Mouse (Mus musculus) C2C12 (cell line): ENCODE data around the gene Degs2. TPM values are rescaled to one million over a fixed set of nuclear protein-coding genes. Genes with fewer than 3 reads are reported as not detected.

Source experiments
- H3K27me3 ChIP-seq: one replicate; pipeline ENCODE4 v1.6.1; 2011; ENCODE audit not compliant: control insufficient read depth, insufficient read depth, insufficient read length
- H3K36me3 ChIP-seq: one replicate; pipeline ENCODE4 v1.6.1; 2011; ENCODE audit not compliant: control insufficient read depth, insufficient read depth
- H3K4me3 ChIP-seq: one replicate; pipeline ENCODE4 v1.5.1; 2011; ENCODE audit warnings: mild to moderate bottlenecking, control low read depth; ENCODE audit not compliant: poor library complexity, insufficient read depth, severe bottlenecking
- H3K79me2 ChIP-seq: one replicate; pipeline ENCODE4 v1.6.1; 2011; ENCODE audit not compliant: control insufficient read depth, insufficient read depth
- H3K79me3 ChIP-seq: one replicate; pipeline ENCODE4 v1.6.1; 2011; ENCODE audit warnings: low read depth, control low read depth
- H3ac ChIP-seq: one replicate; pipeline ENCODE3; 2011; ENCODE audit warnings: low read depth; ENCODE audit not compliant: control insufficient read depth, insufficient read length
- CEBPB ChIP-seq: IDR thresholded peaks from one replicate; pipeline ENCODE4 v1.6.1; 2011; ENCODE audit warnings: low read depth, mild to moderate bottlenecking, control low read depth, moderate library complexity
- CTCF ChIP-seq: IDR thresholded peaks from one replicate; pipeline ENCODE4 v1.5.1; 2011; ENCODE audit not compliant: control insufficient read depth, insufficient read depth, insufficient read length
- FOSL1 ChIP-seq: IDR thresholded peaks from one replicate; pipeline ENCODE4 v1.8.0; 2011; ENCODE audit warnings: mild to moderate bottlenecking, low read length; ENCODE audit not compliant: poor library complexity, insufficient read depth, severe bottlenecking
- MAX ChIP-seq: IDR thresholded peaks from one replicate; pipeline ENCODE4 v1.6.1; 2011; ENCODE audit warnings: mild to moderate bottlenecking, control low read depth
- MYOD1 ChIP-seq: IDR thresholded peaks from one replicate; pipeline ENCODE4 v1.6.1; 2011; ENCODE audit warnings: low read depth; ENCODE audit not compliant: control insufficient read depth, insufficient read length
- MYOG ChIP-seq: IDR thresholded peaks from one replicate; pipeline ENCODE4 v1.6.1; 2011; ENCODE audit not compliant: control insufficient read depth, insufficient read length; ENCODE audit errors: extremely low read depth
- USF1 ChIP-seq: IDR thresholded peaks from one replicate; pipeline ENCODE4 v1.6.1; 2011; ENCODE audit warnings: low read depth, mild to moderate bottlenecking, control low read depth, moderate library complexity
- long read RNA-seq, 2 experiments: library from polyadenylated mRNA; unstranded; transcript quantifications; one replicate each; pipeline ENCODE4 v2.0.0; 2019 to 2020
- polyA plus RNA-seq: library from polyadenylated mRNA; unstranded; fragments of >200 nt; fragmentation: generic; extraction: Trizol; gene quantifications from one replicate; pipeline ENCODE4 v1.2.1, GENCODE M21; 2012; ENCODE audit warnings: missing spikeins

The Degs2 gene
- 0.22 TPM for polyA plus RNA-seq
- long read RNA-seq, experiment 1: 0 reads
- long read RNA-seq, experiment 2: 0 reads

GRCm38 (mm10) chr12:108702185-108702584, at the start of gene Degs2:
Degs2 (minus strand) TSS chr12:108702315.
- TF ChIP-seq MAX (no peak), USF1 (no peak), MYOD1 (no peak), FOSL1 (no peak), MYOG (no peak), CTCF (no peak), CEBPB (no peak)
- Histone ChIP-seq H3K36me3 (no peaks in the 10 kb centered on the region), H3K27me3 (peaks cover 39% of the 10 kb centered on the region), H3K79me2 (no peaks in the 10 kb centered on the region), H3K4me3 (no peak within 1 kb of the TSS), H3ac (no peak within 1 kb of the TSS), H3K79me3 (no peaks in the 10 kb centered on the region)

DNA sequence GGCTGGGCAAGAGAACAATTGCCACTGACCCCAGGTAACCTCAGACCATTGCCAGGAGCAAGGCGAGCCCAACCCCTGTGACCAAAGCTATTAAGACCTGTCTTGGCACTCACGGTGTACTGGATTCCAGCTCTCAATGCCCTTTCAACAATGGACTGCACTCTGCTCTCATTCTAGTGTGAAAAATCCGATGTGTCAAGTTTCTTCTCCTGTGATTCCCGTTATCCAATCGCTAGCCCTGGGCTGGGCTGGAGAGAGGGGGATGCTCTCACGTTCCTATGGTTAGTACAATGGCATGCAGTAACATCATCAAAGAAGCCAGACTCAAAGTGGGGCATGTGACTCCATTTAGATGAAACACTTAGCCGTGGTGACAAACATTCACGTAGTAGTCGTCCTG, 49.7 kb upstream of the Degs2 start:
- peaks cover 8% of the 10 kb centered on the region for H3K27me3 ChIP-seq
- no peak overlapping the region for H3ac ChIP-seq
- no peaks in the 10 kb centered on the region for H3K79me3 ChIP-seq
- H3K79me2 ChIP-seq: no peaks in the 10 kb centered on the region
- H3K4me3 ChIP-seq: no peak overlapping the region
- H3K36me3 ChIP-seq: no peaks in the 10 kb centered on the region
- TF ChIP-seq CEBPB: no peak
- TF ChIP-seq USF1: peak; percentile 61

DNA sequence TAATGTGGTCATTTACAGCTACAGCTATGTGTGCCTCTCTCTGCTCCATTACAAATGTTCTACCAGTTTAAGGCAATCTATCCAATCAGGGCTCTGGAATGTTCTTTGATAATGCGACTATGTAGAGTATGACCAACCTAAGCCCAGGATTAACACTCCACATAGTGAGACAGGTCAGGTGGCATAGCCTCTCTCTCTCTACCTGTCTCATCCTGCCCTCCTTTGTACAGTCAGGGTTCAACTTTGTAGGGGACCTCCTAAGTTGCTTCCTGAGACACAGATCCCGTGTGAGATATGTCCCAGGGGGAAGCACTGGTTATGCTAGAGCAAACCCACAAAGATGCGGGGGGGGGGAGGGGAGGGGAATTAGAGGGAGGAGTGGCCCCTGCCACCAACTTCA, 48.1 kb upstream of the Degs2 start:
- H3K4me3 ChIP-seq: no peak overlapping the region
- H3K79me3 ChIP-seq: no peaks in the 10 kb centered on the region
- H3K79me2 ChIP-seq: no peaks in the 10 kb centered on the region
- H3K27me3 ChIP-seq: peaks cover 8% of the 10 kb centered on the region
- no peaks in the 10 kb centered on the region for H3K36me3 ChIP-seq
- no peak for TF ChIP-seq MAX
- TF ChIP-seq MYOG: no peak
- TF ChIP-seq MYOD1: no peak
- TF ChIP-seq USF1: no peak
- no peak for TF ChIP-seq CTCF
- TF ChIP-seq FOSL1: no peak
- no peak for TF ChIP-seq CEBPB
- H3ac ChIP-seq: no peak overlapping the region

GRCm38 (mm10) chr12:108749454-108749853, 47.3 kb upstream of the Degs2 start:
- Histone ChIP-seq H3K27me3 (peaks cover 8% of the 10 kb centered on the region), H3K79me3 (no peaks in the 10 kb centered on the region)

DNA sequence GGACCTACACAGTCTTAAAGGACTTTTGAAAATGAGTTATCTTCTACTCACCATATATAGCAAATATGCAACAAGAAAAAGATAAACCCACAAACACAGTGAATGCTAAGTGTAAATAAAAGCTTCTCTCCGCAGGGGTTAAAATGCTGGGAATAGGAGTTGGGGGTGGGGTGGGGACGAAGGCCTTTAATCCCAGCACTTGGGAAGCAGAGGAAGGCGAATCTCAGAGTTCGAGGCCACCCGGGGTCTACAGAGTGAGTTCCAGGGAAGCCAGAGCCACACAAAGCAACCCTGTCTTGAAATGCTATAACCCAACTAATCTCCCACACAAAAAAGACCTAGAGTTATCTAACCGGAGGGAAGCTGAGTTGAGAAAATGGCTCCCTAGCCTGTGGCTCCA, 46.9 kb upstream of the Degs2 start:
- TF ChIP-seq MYOG (no peak), CTCF (no peak), USF1 (no peak), MAX (no peak), FOSL1 (no peak), MYOD1 (no peak), CEBPB (no peak)
- Histone ChIP-seq H3K27me3 (peaks cover 8% of the 10 kb centered on the region), H3K4me3 (no peak overlapping the region), H3K79me2 (no peaks in the 10 kb centered on the region), H3K79me3 (no peaks in the 10 kb centered on the region), H3K36me3 (no peaks in the 10 kb centered on the region), H3ac (no peak overlapping the region)

More at GRCm38 (mm10) chr12:108749454-108749853, 47.3 kb upstream of the Degs2 start:
- no peak overlapping the region for H3ac ChIP-seq
- H3K4me3 ChIP-seq: no peak overlapping the region
- no peaks in the 10 kb centered on the region for H3K36me3 ChIP-seq
- no peak for TF ChIP-seq USF1
- no peak for TF ChIP-seq CTCF
- no peak for TF ChIP-seq CEBPB
- TF ChIP-seq MYOD1: no peak
- TF ChIP-seq FOSL1: no peak
- TF ChIP-seq MAX: no peak
- TF ChIP-seq MYOG: no peak
- H3K79me2 ChIP-seq: no peaks in the 10 kb centered on the region

- Histone ChIP-seq H3K36me3 (no peaks in the 10 kb centered on the region), H3K27me3 (peaks cover 3% of the 10 kb centered on the region), H3K79me2 (no peaks in the 10 kb centered on the region), H3K79me3 (no peaks in the 10 kb centered on the region), H3K4me3 (no peak overlapping the region), H3ac (no peak overlapping the region)
- no peak for TF ChIP-seq CEBPB
- TF ChIP-seq MYOG: no peak
- TF ChIP-seq FOSL1: no peak
- no peak for TF ChIP-seq CTCF
- TF ChIP-seq MAX: no peak
- no peak for TF ChIP-seq MYOD1
- no peak for TF ChIP-seq USF1
Measured at GRCm38 (mm10) chr12:108745990-108746389, 43.9 kb upstream of the Degs2 start.
